Mouse (Mus musculus): ENCODE data around the gene Slfn9. TPM values are rescaled to one million over a fixed set of nuclear protein-coding genes. Genes with fewer than 3 reads are reported as not detected.
"Not testable (repeated sequence)": the region's sequence is repeated elsewhere in the genome, so short reads cannot be mapped to it uniquely, and the experiment has no call there.

The Slfn9 gene
- polyA plus RNA-seq (2012; rRNA removed): 1.8 and 3.8 TPM in 2 replicates
- polyA plus RNA-seq (2014; fragmentation: Nextera tagmentation; extraction: Ambion mirVana): 5.6 and 5.7 TPM in 2 replicates

GRCm38 (mm10) chr11:82991469-82992166 is at the start of gene Slfn9:
Slfn9 (minus strand) TSS chr11:82991830.
- peak; percentile 39; the same call in 1 of the 2 replicates for ATAC-seq (ENCODE audit: insufficient read depth)
- no peak for DNase-seq (ENCODE audit: low read depth in 3 of 3, low spot score in 3 of 3)

GRCm38 (mm10) chr11:83041000-83041399 is 49.4 kb upstream of the Slfn9 start:
- no peak overlapping the region for H3K27ac ChIP-seq
- H3K9me3 ChIP-seq (ENCODE audit: control insufficient read depth, low read length): no peaks in the 10 kb centered on the region
- no peaks in the 10 kb centered on the region for H3K27me3 ChIP-seq (ENCODE audit: control insufficient read depth, insufficient read depth, low read length)
- H3K36me3 ChIP-seq (replicated peaks; ENCODE audit: control insufficient read depth, insufficient read depth, low read depth): no peaks in the 10 kb centered on the region
- TF ChIP-seq EP300 (IDR thresholded peaks at IDR 0.05; ENCODE audit: low read depth) (no peak), CTCF (IDR thresholded peaks at IDR 0.05; ENCODE audit: low read depth) (no peak)
- DNase-seq (ENCODE audit: low read depth in 3 of 3, low spot score in 3 of 3) (no peak), ATAC-seq (ENCODE audit: insufficient read depth) (no peak)
- H3K9ac ChIP-seq (replicated peaks): no peak overlapping the region
- H3K4me2 ChIP-seq (ENCODE audit: low read depth): no peak overlapping the region
- H3K4me3 ChIP-seq (ENCODE audit: insufficient read depth in 1 of 2, low read depth in 2 of 2, low read length in 2 of 2): no peak overlapping the region
- no peaks in the 10 kb centered on the region for H3K4me1 ChIP-seq (replicated peaks; ENCODE audit: control insufficient read depth in 2 of 2, insufficient read depth in 2 of 2, low read length in 1 of 2)

More at GRCm38 (mm10) chr11:82991469-82992166, at the start of gene Slfn9:
- no peaks in the 10 kb centered on the region for H3K36me3 ChIP-seq (replicated peaks; ENCODE audit: control insufficient read depth, insufficient read depth, low read depth)
- H3K9me3 ChIP-seq (ENCODE audit: control insufficient read depth, low read length): no peaks in the 10 kb centered on the region
- H3K27ac ChIP-seq: no peak within 1 kb of the TSS
- peak within 1 kb of the TSS; percentile 58 to 82 for H3K4me3 ChIP-seq (ENCODE audit: insufficient read depth in 1 of 2, low read depth in 2 of 2, low read length in 2 of 2)
- H3K9ac ChIP-seq (replicated peaks): peak within 1 kb of the TSS; percentile 58
- H3K27me3 ChIP-seq (ENCODE audit: control insufficient read depth, insufficient read depth, low read length): no peaks in the 10 kb centered on the region
- peaks cover 0 to 5% of the 10 kb centered on the region in 2 experiments; a peak in 3 of 4 replicates for H3K4me1 ChIP-seq (replicated peaks; ENCODE audit: control insufficient read depth in 2 of 2, insufficient read depth in 2 of 2, low read length in 1 of 2)
- WGBS (ENCODE audit: insufficient replicate concordance): 3% methylated on average over 14 of the region's 14 CpGs
- peak within 1 kb of the TSS; percentile 72 for H3K4me2 ChIP-seq (ENCODE audit: low read depth)
- TF ChIP-seq CTCF (IDR thresholded peaks at IDR 0.05; ENCODE audit: low read depth): no peak
- TF ChIP-seq EP300 (IDR thresholded peaks at IDR 0.05; ENCODE audit: low read depth): no peak

GRCm38 (mm10) chr11:83040325-83040724 is 48.7 kb upstream of the Slfn9 start:
- H3K4me3 ChIP-seq (ENCODE audit: insufficient read depth in 1 of 2, low read depth in 2 of 2, low read length in 2 of 2): no peak overlapping the region
- H3K27ac ChIP-seq: no peak overlapping the region
- no peak for DNase-seq (ENCODE audit: low read depth in 3 of 3, low spot score in 3 of 3)
- H3K36me3 ChIP-seq (replicated peaks; ENCODE audit: control insufficient read depth, insufficient read depth, low read depth): no peaks in the 10 kb centered on the region
- peak overlapping the region; percentile 39 for H3K4me2 ChIP-seq (ENCODE audit: low read depth)
- 8% methylated on average over 1 of the region's 1 CpGs for WGBS (ENCODE audit: insufficient replicate concordance)
- ATAC-seq (ENCODE audit: insufficient read depth): no peak
- no peaks in the 10 kb centered on the region for H3K27me3 ChIP-seq (ENCODE audit: control insufficient read depth, insufficient read depth, low read length)
- TF ChIP-seq CTCF (IDR thresholded peaks at IDR 0.05; ENCODE audit: low read depth) (no peak; the same call in 1 of the 2 replicates), EP300 (IDR thresholded peaks at IDR 0.05; ENCODE audit: low read depth) (no peak)
- no peaks in the 10 kb centered on the region for H3K4me1 ChIP-seq (replicated peaks; ENCODE audit: control insufficient read depth in 2 of 2, insufficient read depth in 2 of 2, low read length in 1 of 2)
- no peaks in the 10 kb centered on the region for H3K9me3 ChIP-seq (ENCODE audit: control insufficient read depth, low read length)
- H3K9ac ChIP-seq (replicated peaks): no peak overlapping the region

- 11% methylated on average over 19 of the region's 19 CpGs for WGBS (ENCODE audit: insufficient replicate concordance)
- TF ChIP-seq CTCF (IDR thresholded peaks at IDR 0.05; ENCODE audit: low read depth): no peak; the same call in 1 of the 2 replicates
- no peak for TF ChIP-seq EP300 (IDR thresholded peaks at IDR 0.05; ENCODE audit: low read depth)
- H3K4me1 ChIP-seq (replicated peaks; ENCODE audit: control insufficient read depth in 2 of 2, insufficient read depth in 2 of 2, low read length in 1 of 2): no peaks in the 10 kb centered on the region
- H3K27ac ChIP-seq: no peak overlapping the region
- H3K27me3 ChIP-seq (ENCODE audit: control insufficient read depth, insufficient read depth, low read length): no peaks in the 10 kb centered on the region
- DNase-seq (ENCODE audit: low read depth in 3 of 3, low spot score in 3 of 3): no peak
- ATAC-seq (ENCODE audit: insufficient read depth): no peak
- peak overlapping the region; percentile 39 for H3K4me2 ChIP-seq (ENCODE audit: low read depth)
- H3K4me3 ChIP-seq (ENCODE audit: insufficient read depth in 1 of 2, low read depth in 2 of 2, low read length in 2 of 2): no peak overlapping the region
- no peak overlapping the region for H3K9ac ChIP-seq (replicated peaks)
- H3K36me3 ChIP-seq (replicated peaks; ENCODE audit: control insufficient read depth, insufficient read depth, low read depth): no peaks in the 10 kb centered on the region
- H3K9me3 ChIP-seq (ENCODE audit: control insufficient read depth, low read length): no peaks in the 10 kb centered on the region
Observed at GRCm38 (mm10) chr11:83039796-83040195, 48.2 kb upstream of the Slfn9 start.

GRCm38 (mm10) chr11:83039156-83039555 is 47.5 kb upstream of the Slfn9 start:
- H3K9ac ChIP-seq (replicated peaks): no peak overlapping the region
- no peaks in the 10 kb centered on the region for H3K27me3 ChIP-seq (ENCODE audit: control insufficient read depth, insufficient read depth, low read length)
- no peaks in the 10 kb centered on the region for H3K9me3 ChIP-seq (ENCODE audit: control insufficient read depth, low read length)
- TF ChIP-seq CTCF (IDR thresholded peaks at IDR 0.05; ENCODE audit: low read depth): no peak
- TF ChIP-seq EP300 (IDR thresholded peaks at IDR 0.05; ENCODE audit: low read depth): no peak
- no peak for ATAC-seq (ENCODE audit: insufficient read depth)
- 36% methylated on average over 1 of the region's 1 CpGs for WGBS (ENCODE audit: insufficient replicate concordance)
- DNase-seq (ENCODE audit: low read depth in 3 of 3, low spot score in 3 of 3): no peak
- no peaks in the 10 kb centered on the region for H3K4me1 ChIP-seq (replicated peaks; ENCODE audit: control insufficient read depth in 2 of 2, insufficient read depth in 2 of 2, low read length in 1 of 2)
- no peak overlapping the region for H3K4me2 ChIP-seq (ENCODE audit: low read depth)
- H3K36me3 ChIP-seq (replicated peaks; ENCODE audit: control insufficient read depth, insufficient read depth, low read depth): no peaks in the 10 kb centered on the region
- no peak overlapping the region for H3K4me3 ChIP-seq (ENCODE audit: insufficient read depth in 1 of 2, low read depth in 2 of 2, low read length in 2 of 2)
- no peak overlapping the region for H3K27ac ChIP-seq

- not testable (repeated sequence) for H3K27ac ChIP-seq
Observed at GRCm38 (mm10) chr11:83038686-83039085, 47.1 kb upstream of the Slfn9 start.

More at GRCm38 (mm10) chr11:83038686-83039085, 47.1 kb upstream of the Slfn9 start:
- not testable (repeated sequence) for H3K36me3 ChIP-seq (replicated peaks; ENCODE audit: control insufficient read depth, insufficient read depth, low read depth); DNase-seq (ENCODE audit: low read depth in 3 of 3, low spot score in 3 of 3); H3K4me1 ChIP-seq (replicated peaks; ENCODE audit: control insufficient read depth in 2 of 2, insufficient read depth in 2 of 2, low read length in 1 of 2); H3K9me3 ChIP-seq (ENCODE audit: control insufficient read depth, low read length); H3K9ac ChIP-seq (replicated peaks); H3K27me3 ChIP-seq (ENCODE audit: control insufficient read depth, insufficient read depth, low read length); ATAC-seq (ENCODE audit: insufficient read depth); H3K4me2 ChIP-seq (ENCODE audit: low read depth); H3K4me3 ChIP-seq (ENCODE audit: insufficient read depth in 1 of 2, low read depth in 2 of 2, low read length in 2 of 2)
- 53% methylated on average over 3 of the region's 3 CpGs for WGBS (ENCODE audit: insufficient replicate concordance)
